Mouse (Mus musculus) lung, postnatal 0 days (tissue): ENCODE results near the gene Gnpda2. TPM values are rescaled to one million over a fixed set of nuclear protein-coding genes. Genes with fewer than 3 reads are reported as not detected.

Experiments
- ATAC-seq: fragments of 200-750 bp; cut with Nextera tagmentation; 2 replicates; pipeline ENCODE4 v1.8.0; 2017; ENCODE audit warnings: moderate library complexity
- DNase-seq: peaks from one replicate; pipeline ENCODE4 v3.0.0-alpha.2; 2016; ENCODE audit warnings: low spot score
- H3K27ac ChIP-seq: fragments of 300-500 bp; sonication (generic); 2 replicates; pipeline ENCODE4 v1.5.1; 2014; ENCODE audit warnings: antibody characterized with exemption, mild to moderate bottlenecking, low read length, mixed read lengths
- H3K27me3 ChIP-seq: fragments of 300-500 bp; sonication (generic); replicated peaks from 2 replicates; pipeline ENCODE4 v1.6.1; 2014; ENCODE audit warnings: low read length, mixed read lengths; ENCODE audit not compliant: insufficient read depth
- H3K36me3 ChIP-seq: fragments of 300-500 bp; sonication (generic); 2 replicates; pipeline ENCODE4 v1.6.1; 2014; ENCODE audit warnings: low read length, mixed read lengths; ENCODE audit not compliant: insufficient read depth
- H3K4me1 ChIP-seq: fragments of 300-500 bp; sonication (generic); 2 replicates; pipeline ENCODE4 v1.6.1; 2014; ENCODE audit warnings: antibody characterized with exemption, low read depth, low read length, mixed read lengths; ENCODE audit not compliant: insufficient read depth
- H3K4me2 ChIP-seq: fragments of 300-500 bp; sonication (generic); replicated peaks from 2 replicates; pipeline ENCODE4 v1.6.1; 2014; ENCODE audit warnings: low read depth, mild to moderate bottlenecking, low read length, moderate library complexity, mixed read lengths
- H3K4me3 ChIP-seq: fragments of 300-500 bp; sonication (generic); 2 replicates; pipeline ENCODE4 v1.5.1; 2014; ENCODE audit warnings: low read depth, low read length
- H3K9ac ChIP-seq: fragments of 300-500 bp; sonication (generic); replicated peaks from 2 replicates; pipeline ENCODE4 v1.6.1; 2014; ENCODE audit warnings: low read depth, mild to moderate bottlenecking
- H3K9me3 ChIP-seq: fragments of 300-500 bp; sonication (generic); 2 replicates; pipeline ENCODE4 v1.6.1; 2016; ENCODE audit warnings: low read length, mixed read lengths
- CTCF ChIP-seq: IDR thresholded peaks from 2 replicates; pipeline ENCODE4 v1.5.1; 2016; ENCODE audit warnings: antibody characterized with exemption, mild to moderate bottlenecking
- EP300 ChIP-seq: IDR thresholded peaks from 2 replicates; pipeline ENCODE4 v1.6.1; 2016; ENCODE audit warnings: antibody characterized with exemption, mild to moderate bottlenecking, control low read depth
- WGBS: fragments of 180-500 bp; shearing (Covaris S2); extraction: QIAGEN DNeasy Blood & Tissue Kit; methylation state at CpG from one replicate; pipeline ENCODE4 v1.1.7; 2014; 5-methylcytosine and 5-hydroxymethylcytosine counted together
- polyA plus RNA-seq: library from polyadenylated mRNA; unstranded; fragments of >200 nt; fragmentation: Nextera tagmentation; extraction: Ambion mirVana; gene quantifications from 2 replicates; pipeline ENCODE4 v1.2.1, GENCODE M21; 2015

Gnpda2 gene
- polyA plus RNA-seq, 1 experiment from 2014 or later, result 79.9 TPM

DNA sequence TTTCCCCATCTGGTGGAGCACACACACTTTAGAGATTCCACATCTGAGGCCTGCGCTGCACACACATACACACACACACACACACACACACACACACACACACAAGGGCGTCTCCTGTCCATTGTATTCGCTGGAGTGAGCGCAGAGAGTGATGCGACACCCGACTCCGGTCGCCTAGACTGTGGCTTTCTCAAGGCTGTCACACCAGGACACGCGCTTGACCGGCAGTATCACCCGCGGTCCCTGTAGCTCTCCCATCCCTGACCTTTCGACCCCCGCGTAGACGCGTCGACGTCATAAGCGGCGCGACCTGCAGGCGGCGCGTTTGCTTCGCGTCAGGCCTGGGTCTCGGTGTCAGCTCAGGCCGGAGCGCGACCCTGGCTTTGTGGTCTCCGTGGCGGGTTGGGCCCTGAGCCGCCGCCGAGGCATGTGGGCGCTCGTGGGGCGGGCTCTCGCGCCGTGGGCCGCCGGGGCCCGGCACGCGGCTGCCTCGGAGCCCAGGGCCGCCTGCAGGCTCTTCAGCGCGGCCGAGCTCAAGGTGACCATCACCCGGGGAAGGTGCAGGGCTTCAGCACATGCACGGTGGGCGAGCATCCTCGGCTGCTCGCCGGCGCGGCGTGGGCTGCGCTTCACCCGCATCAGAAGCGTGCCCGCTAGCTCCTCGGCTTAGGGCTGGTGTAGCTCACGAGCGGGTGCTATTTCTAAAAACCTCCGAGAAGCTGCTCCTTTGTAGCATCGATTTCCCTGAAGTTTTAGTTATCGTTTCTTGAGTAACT, 35.3 kb downstream of the Gnpda2 start, which contains the start of gene Guf1:
TSS of gene Guf1 (plus strand) at position 296 of the 776 bp plus-strand sequence.
- TF ChIP-seq EP300 (no peak), CTCF (peak; percentile 54)

DNA sequence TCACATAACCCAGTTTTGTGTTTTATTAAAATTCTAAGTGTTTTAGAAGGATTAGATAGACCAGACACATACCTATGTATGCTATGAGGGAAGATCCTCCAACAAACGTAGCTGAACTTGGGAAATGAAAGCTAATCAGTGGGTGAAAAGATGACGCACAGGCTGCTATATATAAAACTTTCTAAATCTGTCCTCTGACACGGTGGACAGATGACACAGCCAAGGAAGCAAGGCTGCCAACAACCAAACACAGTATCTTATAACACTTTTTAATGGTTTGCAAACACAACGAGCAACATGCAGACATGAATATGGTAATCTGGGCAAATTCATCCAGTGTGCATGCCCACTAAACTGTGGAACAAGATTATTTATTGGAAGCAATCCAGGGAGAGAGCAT, 49.7 kb downstream of the Gnpda2 start, which contains the start of gene Yipf7:
TSS of gene Yipf7 (minus strand) at position 160 of the 400 bp plus-strand sequence.
- H3K4me3 ChIP-seq, result no peak within 1 kb of the TSS
- 52% methylated on average over 4 of the region's 4 CpGs for WGBS
- H3K27me3 ChIP-seq, result no peaks in the 10 kb centered on the region
- H3K4me1 ChIP-seq, result no peaks in the 10 kb centered on the region
- no peaks in the 10 kb centered on the region for H3K9me3 ChIP-seq
- H3K27ac ChIP-seq, result no peak within 1 kb of the TSS
- H3K9ac ChIP-seq, result no peak within 1 kb of the TSS
- no peaks in the 10 kb centered on the region for H3K36me3 ChIP-seq
- ATAC-seq (no peak), DNase-seq (no peak)
- TF ChIP-seq EP300 (no peak), CTCF (no peak)
- H3K4me2 ChIP-seq, result no peak within 1 kb of the TSS

More for the DNA sequence above, 35.3 kb downstream of the Gnpda2 start, which contains the start of gene Guf1:
- WGBS, result under 1% methylated on average over 70 of the region's 72 CpGs
- Histone ChIP-seq H3K9ac (peak within 1 kb of the TSS; percentile 95), H3K9me3 (no peaks in the 10 kb centered on the region), H3K4me1 (no peaks in the 10 kb centered on the region), H3K4me2 (peak within 1 kb of the TSS; percentile 83), H3K36me3 (no peaks in the 10 kb centered on the region), H3K27ac (peak within 1 kb of the TSS; percentile 84), H3K4me3 (peak within 1 kb of the TSS; percentile 100), H3K27me3 (no peaks in the 10 kb centered on the region)
- DNase-seq (peak; percentile 93), ATAC-seq (peak; percentile 98)

DNA sequence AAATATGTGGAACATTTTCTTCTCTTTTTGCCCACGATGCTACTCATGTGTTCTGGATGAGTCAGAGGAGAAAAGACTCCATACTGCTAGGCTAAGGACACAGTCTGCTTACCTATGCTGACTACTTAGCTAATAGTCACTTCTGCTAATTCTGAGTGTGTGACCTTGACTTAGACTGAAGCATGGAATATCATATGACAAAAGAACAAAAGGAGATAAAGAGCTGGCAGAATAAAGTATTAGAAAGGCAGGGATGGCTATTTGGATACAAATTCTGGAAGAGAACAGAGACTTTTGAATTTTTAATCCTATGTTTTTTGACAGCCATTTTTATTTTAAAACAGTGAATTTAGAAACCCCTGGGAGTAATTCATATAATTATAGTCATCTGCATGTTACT, 50.5 kb downstream of the Gnpda2 start:
- H3K36me3 ChIP-seq, result no peaks in the 10 kb centered on the region
- no peak overlapping the region for H3K27ac ChIP-seq
- WGBS, result 88% methylated on average over 1 of the region's 1 CpGs
- no peak overlapping the region for H3K4me2 ChIP-seq
- TF ChIP-seq EP300, result no peak
- no peak overlapping the region for H3K9ac ChIP-seq
- no peaks in the 10 kb centered on the region for H3K9me3 ChIP-seq
- no peaks in the 10 kb centered on the region for H3K4me1 ChIP-seq
- H3K27me3 ChIP-seq, result no peaks in the 10 kb centered on the region
- no peak overlapping the region for H3K4me3 ChIP-seq
- ATAC-seq (no peak), DNase-seq (no peak)

DNA sequence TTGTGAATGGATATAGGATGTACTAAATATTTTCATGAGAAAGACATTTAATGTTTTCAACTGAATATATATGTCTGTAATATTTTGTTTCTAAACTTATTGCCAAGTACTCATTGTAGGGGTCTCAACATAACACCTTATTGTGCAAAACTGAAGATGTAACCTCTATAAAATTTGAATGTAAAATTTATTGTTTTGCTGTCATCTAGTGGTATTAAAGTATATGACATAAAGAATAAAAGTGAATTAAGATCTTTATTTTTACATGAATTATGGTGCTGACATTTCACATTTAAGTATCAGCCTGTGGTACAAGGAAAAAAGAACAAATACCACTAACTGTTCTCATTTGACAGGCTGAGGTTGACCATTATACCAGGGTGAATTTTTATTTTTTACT, 68.2 kb downstream of the Gnpda2 start:
- ATAC-seq (no peak), DNase-seq (no peak)
- no peak for TF ChIP-seq EP300
- no peak for TF ChIP-seq CTCF
- Histone ChIP-seq H3K4me2 (no peak overlapping the region), H3K4me1 (no peaks in the 10 kb centered on the region), H3K27me3 (no peaks in the 10 kb centered on the region), H3K9me3 (no peaks in the 10 kb centered on the region), H3K27ac (no peak overlapping the region), H3K4me3 (no peak overlapping the region), H3K36me3 (no peaks in the 10 kb centered on the region), H3K9ac (no peak overlapping the region)

Other genes with a start within 250 kb of the Gnpda2 start
- 0.51 and 0.56 TPM in 2 replicates for gene Yipf7, start 49.7 kb downstream of the Gnpda2 start, polyA plus RNA-seq
- 16.2 and 18.1 TPM in 2 replicates for gene Guf1, start 35.4 kb downstream of the Gnpda2 start, polyA plus RNA-seq